Mouse (Mus musculus): Measurements from ENCODE around the gene Pgd.
"Not testable (repeated sequence)": the region's sequence is repeated elsewhere in the genome, so short reads cannot be mapped to it uniquely, and the experiment has no call there.

Gene Pgd

GRCm38 (mm10) chr4:149131789-149132565 lies 34.6 kb downstream of the Pgd start:
- DNase-seq (ENCODE audit: low spot score): no peak

DNA sequence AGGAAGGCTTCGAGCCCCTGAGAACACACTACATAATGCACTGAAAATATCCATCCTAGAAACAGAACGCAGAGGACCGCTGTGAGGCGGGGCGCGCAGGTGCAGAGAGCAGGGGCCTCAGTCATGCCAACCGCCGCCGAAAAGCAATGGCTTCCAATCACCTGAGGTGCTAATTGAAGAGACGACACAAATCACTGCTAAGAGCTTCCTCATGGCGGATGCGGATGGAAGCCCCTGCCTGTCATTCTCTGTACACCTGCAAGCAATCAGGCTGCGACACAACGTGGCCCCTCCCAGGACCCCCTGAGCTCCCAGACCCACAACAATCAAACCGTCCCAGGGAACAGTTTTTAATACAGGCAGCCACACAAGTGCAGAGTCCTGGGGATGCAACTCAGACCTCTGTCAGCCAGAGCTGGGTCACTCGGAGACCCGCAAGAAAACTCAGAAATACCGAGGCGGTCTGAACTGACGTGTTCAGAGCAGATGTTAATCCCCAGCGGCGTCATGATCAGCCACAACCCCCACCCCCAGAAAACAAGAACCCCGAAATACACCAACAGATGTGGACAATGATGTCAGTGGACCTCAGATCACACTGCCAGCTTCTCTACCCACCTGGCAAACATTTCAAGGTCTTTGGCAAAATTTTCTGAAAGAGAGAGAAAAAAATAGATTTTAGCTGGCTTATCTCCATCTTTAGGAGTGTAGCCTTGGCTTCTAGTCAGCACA lies 35.4 kb downstream of the Pgd start:
- no peak for DNase-seq (ENCODE audit: low spot score)

- DNase-seq (ENCODE audit: low spot score): no peak
Measured at GRCm38 (mm10) chr4:149128467-149128866, 38.1 kb downstream of the Pgd start.

GRCm38 (mm10) chr4:149126663-149127062 lies 39.9 kb downstream of the Pgd start, which contains the start of gene Cort:
Gene Cort (minus strand): TSS chr4:149126763.
- DNase-seq (ENCODE audit: low spot score): no peak

- DNase-seq (ENCODE audit: low spot score): no peak
Measured at GRCm38 (mm10) chr4:149126115-149126509, 40.5 kb downstream of the Pgd start.

- DNase-seq (ENCODE audit: low spot score): no peak
Measured at GRCm38 (mm10) chr4:149125341-149126114, 41.0 kb downstream of the Pgd start.

DNA sequence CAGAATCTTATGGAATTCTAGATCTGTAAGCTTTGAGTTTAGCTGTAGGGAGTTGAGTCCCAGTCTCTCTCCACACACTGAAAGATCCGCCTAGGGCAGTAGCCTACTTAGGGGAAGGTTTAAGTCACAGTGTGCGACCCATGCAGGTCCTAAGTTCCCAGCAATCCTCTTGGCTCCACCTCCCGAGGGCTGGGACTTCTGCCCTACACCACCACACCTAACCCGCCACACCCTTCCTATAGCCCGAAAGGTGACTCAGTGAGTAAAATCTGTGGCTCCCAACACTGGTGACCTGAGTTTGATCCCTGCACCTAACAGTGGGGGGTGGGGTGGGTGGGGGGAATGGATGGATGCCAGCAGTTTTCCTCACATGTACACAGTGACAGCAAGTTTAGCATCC lies 43.1 kb downstream of the Pgd start:
- DNase-seq (ENCODE audit: low spot score): no peak

- not testable (repeated sequence) for DNase-seq (ENCODE audit: low spot score)
Measured at GRCm38 (mm10) chr4:149119978-149120562, 46.5 kb downstream of the Pgd start.

DNA sequence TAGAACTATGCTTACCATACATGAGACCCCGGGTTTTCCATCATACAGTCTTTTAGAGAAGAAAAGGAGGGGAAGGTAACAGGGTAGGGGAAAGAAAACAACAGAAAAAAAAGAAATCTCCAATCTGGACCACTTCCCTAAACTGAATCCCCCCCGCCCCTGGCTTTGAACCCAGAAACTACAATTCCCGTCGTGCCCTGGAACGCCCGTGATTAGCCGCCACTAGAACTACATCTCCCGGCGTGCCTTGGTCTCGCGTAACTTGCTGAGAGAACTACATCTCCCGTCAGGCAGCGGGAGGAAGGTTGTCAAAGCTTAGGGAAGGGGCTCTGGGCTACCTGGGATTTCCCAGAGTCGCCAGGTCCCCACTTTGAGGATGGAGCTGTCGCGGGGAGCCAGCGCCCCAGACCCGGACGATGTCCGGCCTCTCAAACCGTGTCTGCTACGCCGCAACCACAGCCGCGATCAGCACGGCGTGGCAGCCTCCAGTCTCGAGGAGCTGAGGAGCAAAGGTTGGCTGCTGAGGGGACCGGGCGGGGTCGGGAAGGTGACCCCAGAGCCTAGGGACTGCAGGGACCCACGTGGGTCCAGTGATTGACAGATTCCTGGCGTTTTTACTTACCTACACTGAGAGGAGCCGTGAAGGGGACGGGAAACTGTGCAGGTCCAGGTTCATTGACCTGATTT lies 62.6 kb downstream of the Pgd start, which contains the start of gene Dffa:
TSS of gene Dffa (plus strand) at position 272 of the 687 bp plus-strand sequence.
- DNase-seq (ENCODE audit: low spot score): peak; percentile 87

- DNase-seq (ENCODE audit: low spot score): no peak
Measured at GRCm38 (mm10) chr4:149101456-149101855, 65.1 kb downstream of the Pgd start.

GRCm38 (mm10) chr4:149100449-149100848 lies 66.1 kb downstream of the Pgd start:
- not testable (repeated sequence) for DNase-seq (ENCODE audit: low spot score)
